Mouse (Mus musculus) c-Kit-positive CD71-negative TER-119-negative erythroid progenitor cells, embryonic 14.5 days (primary cell): ENCODE results near the gene Haus8.
"Not testable (repeated sequence)": the region's sequence is repeated elsewhere in the genome, so short reads cannot be mapped to it uniquely, and the experiment has no call there.

Experiments used
- DNase-seq: peaks from one replicate; pipeline ENCODE4 v3.0.0-alpha.2; 2013; ENCODE audit warnings: low read depth

Haus8 gene

GRCm38 (mm10) chr8:71272286-71273150 lies at the start of gene Haus8, which contains the start of gene Myo9b:
Gene Haus8, minus strand, starts transcription at chr8:71272934.
Gene Myo9b, plus strand, starts transcription at chr8:71272714.
- DNase-seq, result peak; percentile 96

GRCm38 (mm10) chr8:71319760-71320159 lies 47.0 kb upstream of the Haus8 start:
- not testable (repeated sequence) for DNase-seq

- DNase-seq, result not testable (repeated sequence)
These were observed 45.9 kb upstream of the Haus8 start for GRCm38 (mm10) chr8:71318610-71319009.

GRCm38 (mm10) chr8:71316486-71317031 lies 43.8 kb upstream of the Haus8 start:
- no peak for DNase-seq

GRCm38 (mm10) chr8:71315972-71316371 lies 43.2 kb upstream of the Haus8 start:
- DNase-seq, result no peak

GRCm38 (mm10) chr8:71313951-71314350 lies 41.2 kb upstream of the Haus8 start:
- no peak for DNase-seq

- DNase-seq, result no peak
These were observed 40.0 kb upstream of the Haus8 start for GRCm38 (mm10) chr8:71312700-71313099.

- DNase-seq, result no peak
These were observed 37.7 kb upstream of the Haus8 start for GRCm38 (mm10) chr8:71310446-71310845.

GRCm38 (mm10) chr8:71307913-71308312 lies 35.2 kb upstream of the Haus8 start:
- no peak for DNase-seq

- no peak for DNase-seq
These were observed 34.6 kb upstream of the Haus8 start for GRCm38 (mm10) chr8:71307371-71307770.

GRCm38 (mm10) chr8:71305988-71306387 lies 33.3 kb upstream of the Haus8 start:
- DNase-seq, result no peak

GRCm38 (mm10) chr8:71303632-71304031 lies 30.9 kb upstream of the Haus8 start:
- DNase-seq, result no peak

GRCm38 (mm10) chr8:71302788-71303187 lies 30.1 kb upstream of the Haus8 start:
- DNase-seq, result no peak

GRCm38 (mm10) chr8:71299716-71300115 lies 27.0 kb upstream of the Haus8 start:
- no peak for DNase-seq

GRCm38 (mm10) chr8:71297439-71297838 lies 24.7 kb upstream of the Haus8 start:
- DNase-seq, result no peak

- DNase-seq, result no peak
These were observed 24.1 kb upstream of the Haus8 start for GRCm38 (mm10) chr8:71296784-71297183.

GRCm38 (mm10) chr8:71296188-71296621 lies 23.5 kb upstream of the Haus8 start:
- no peak for DNase-seq

- DNase-seq, result not testable (repeated sequence)
These were observed 21.2 kb upstream of the Haus8 start for GRCm38 (mm10) chr8:71293930-71294329.

- DNase-seq, result no peak
These were observed 18.6 kb upstream of the Haus8 start for GRCm38 (mm10) chr8:71291351-71291750.

- no peak for DNase-seq
These were observed 18.2 kb upstream of the Haus8 start for GRCm38 (mm10) chr8:71290911-71291310.

GRCm38 (mm10) chr8:71290211-71290610 lies 17.5 kb upstream of the Haus8 start:
- no peak for DNase-seq

GRCm38 (mm10) chr8:71289098-71289497 lies 16.4 kb upstream of the Haus8 start:
- no peak for DNase-seq

GRCm38 (mm10) chr8:71288441-71288949 lies 15.8 kb upstream of the Haus8 start:
- DNase-seq, result no peak
